Mouse (Mus musculus): ENCODE measurements around the gene Phf19.

Phf19 gene

GRCm38 (mm10) chr2:34913218-34914068 is at the start of gene Phf19:
Gene Phf19 (minus strand): TSS chr2:34914026.
- DNase-seq (ENCODE audit: extremely low spot score, low spot score) = peak; percentile 56

- DNase-seq (ENCODE audit: extremely low spot score, low spot score) = no peak
These were observed 49.6 kb upstream of the Phf19 start for GRCm38 (mm10) chr2:34963371-34963956.

- no peak for DNase-seq (ENCODE audit: extremely low spot score, low spot score)
These were observed 49.1 kb upstream of the Phf19 start for GRCm38 (mm10) chr2:34962893-34963292.

GRCm38 (mm10) chr2:34962211-34962610 is 48.4 kb upstream of the Phf19 start:
- no peak for DNase-seq (ENCODE audit: extremely low spot score, low spot score)

GRCm38 (mm10) chr2:34961481-34962036 is 47.7 kb upstream of the Phf19 start, which contains the start of gene Traf1:
Gene Traf1 (minus strand): TSS chr2:34961772.
- no peak for DNase-seq (ENCODE audit: extremely low spot score, low spot score)

- DNase-seq (ENCODE audit: extremely low spot score, low spot score) = no peak
These were observed 47.1 kb upstream of the Phf19 start for GRCm38 (mm10) chr2:34960966-34961365.

GRCm38 (mm10) chr2:34960466-34960865 is 46.6 kb upstream of the Phf19 start:
- no peak for DNase-seq (ENCODE audit: extremely low spot score, low spot score)

GRCm38 (mm10) chr2:34958582-34958981 is 44.8 kb upstream of the Phf19 start:
- DNase-seq (ENCODE audit: extremely low spot score, low spot score) = no peak

GRCm38 (mm10) chr2:34958036-34958435 is 44.2 kb upstream of the Phf19 start:
- DNase-seq (ENCODE audit: extremely low spot score, low spot score) = no peak

GRCm38 (mm10) chr2:34957405-34957804 is 43.6 kb upstream of the Phf19 start:
- DNase-seq (ENCODE audit: extremely low spot score, low spot score) = no peak

- no peak for DNase-seq (ENCODE audit: extremely low spot score, low spot score)
These were observed 43.1 kb upstream of the Phf19 start for GRCm38 (mm10) chr2:34956941-34957340.

GRCm38 (mm10) chr2:34954344-34954743 is 40.5 kb upstream of the Phf19 start:
- no peak for DNase-seq (ENCODE audit: extremely low spot score, low spot score)

GRCm38 (mm10) chr2:34953547-34954116 is 39.8 kb upstream of the Phf19 start:
- DNase-seq (ENCODE audit: extremely low spot score, low spot score) = no peak

GRCm38 (mm10) chr2:34953018-34953417 is 39.2 kb upstream of the Phf19 start:
- DNase-seq (ENCODE audit: extremely low spot score, low spot score) = no peak

- no peak for DNase-seq (ENCODE audit: extremely low spot score, low spot score)
These were observed 37.6 kb upstream of the Phf19 start for GRCm38 (mm10) chr2:34951469-34951868.

GRCm38 (mm10) chr2:34948622-34949021 is 34.8 kb upstream of the Phf19 start:
- no peak for DNase-seq (ENCODE audit: extremely low spot score, low spot score)

GRCm38 (mm10) chr2:34946046-34946445 is 32.2 kb upstream of the Phf19 start:
- DNase-seq (ENCODE audit: extremely low spot score, low spot score) = no peak

- no peak for DNase-seq (ENCODE audit: extremely low spot score, low spot score)
These were observed 31.8 kb upstream of the Phf19 start for GRCm38 (mm10) chr2:34945580-34945979.

- DNase-seq (ENCODE audit: extremely low spot score, low spot score) = no peak
These were observed 30.9 kb upstream of the Phf19 start for GRCm38 (mm10) chr2:34944761-34945160.

- no peak for DNase-seq (ENCODE audit: extremely low spot score, low spot score)
These were observed 29.8 kb upstream of the Phf19 start for GRCm38 (mm10) chr2:34943556-34944120.

GRCm38 (mm10) chr2:34941061-34941675 is 27.3 kb upstream of the Phf19 start:
- no peak for DNase-seq (ENCODE audit: extremely low spot score, low spot score)
